Comparison of ENCODE assay signal across 14 mouse cellular contexts in the genomic region with DNA sequence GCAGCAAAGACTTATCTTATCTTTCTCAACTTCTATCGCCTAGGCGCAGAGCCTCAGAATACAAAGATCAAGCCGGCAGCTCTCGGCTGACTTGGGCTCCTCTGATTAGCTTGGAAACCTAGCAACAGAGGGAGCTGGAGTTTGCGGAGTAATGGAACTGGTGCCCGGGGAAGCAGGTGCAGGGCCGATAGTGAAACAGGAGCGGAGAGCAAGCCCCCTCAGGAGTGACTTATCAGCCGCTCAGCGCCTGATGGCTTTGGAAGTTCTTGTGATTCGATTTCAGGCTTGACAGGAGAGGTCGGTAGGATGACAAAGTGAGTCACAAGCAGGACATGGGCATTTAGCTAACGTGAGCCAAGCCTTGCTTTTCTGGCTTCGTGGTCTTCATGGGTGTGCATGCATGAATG. TPM values are rescaled to one million over a fixed set of nuclear protein-coding genes. Genes with fewer than 3 reads are reported as not detected.
A peak's percentile ranks its signal among the peaks of the same experiment; 100 is the strongest.
DNase-seq lines count a peak whose midpoint lies in the region; ATAC-seq lines count a peak whose summit lies in the region.
"Had no signal": no experiment of that assay in that cellular context is flagged by ENCODE, and none has a peak within 500 bp of the region (broad histone marks: within the 10 kb centered on the region; RNA-seq: fewer than 3 reads in every experiment).

No protein-coding gene starts in this region.

- peak overlapping the region; percentile 22 for H3K4me2 ChIP-seq in heart, embryonic 14.5 days (ENCODE audit: low read length)
- H3K4me2 ChIP-seq: embryonic facial prominence, embryonic 15.5 days; lung, embryonic 15.5 days had no signal

- no peak for ATAC-seq in heart, embryonic 14.5 days (ENCODE audit: insufficient number of reproducible peaks, insufficient read depth, low FRiP score, low read depth)
- ATAC-seq in megakaryocyte, adult 5-6 weeks (ENCODE audit: poor library complexity, severe bottlenecking) = peak; percentile 31
- ATAC-seq: activated CD4-positive, CD25-positive, alpha-beta regulatory T cell, adult 4 months had no signal

- intact Hi-C loops in heart, postnatal 14 days (cut with DNase I) = no loop called here
- intact Hi-C loops in left cerebral cortex, postnatal 4 days (cut with DNase I) = no loop called here

- no peak overlapping the region for H3K9ac ChIP-seq in heart, embryonic 14.5 days (ENCODE audit: low read length)
- H3K9ac ChIP-seq: embryonic facial prominence, embryonic 15.5 days; lung, embryonic 15.5 days had no signal

- no peak overlapping the region for H3K4me3 ChIP-seq in heart, embryonic 14.5 days (ENCODE audit: control insufficient read depth in 1 of 2, insufficient read depth in 1 of 2, low read depth in 1 of 2, low read length in 2 of 2)
- H3K4me3 ChIP-seq: embryonic facial prominence, embryonic 15.5 days; lung, embryonic 15.5 days had no signal

- no peaks in the 10 kb centered on the region for H3K36me3 ChIP-seq in heart, embryonic 14.5 days (ENCODE audit: control insufficient read depth, insufficient read depth, low read length)
- H3K36me3 ChIP-seq: embryonic facial prominence, embryonic 15.5 days; lung, embryonic 15.5 days had no signal

- WGBS in heart, embryonic 14.5 days = 20% methylated on average over 14 of the region's 14 CpGs

- peaks cover 32 to 34% of the 10 kb centered on the region in 2 experiments for H3K4me1 ChIP-seq in heart, embryonic 14.5 days (ENCODE audit: control insufficient read depth in 2 of 2, insufficient read depth in 2 of 2, low read length in 2 of 2)

- 0 out of 2 replicates have a peak, but pooled peaks cover 3% of the 10 kb centered on the region for H3K27me3 ChIP-seq in heart, embryonic 14.5 days (ENCODE audit: control insufficient read depth, insufficient read depth, low read length)
- H3K27me3 ChIP-seq: embryonic facial prominence, embryonic 15.5 days; lung, embryonic 15.5 days had no signal

- H3K27ac ChIP-seq in heart, embryonic 14.5 days (replicated peaks in 1 of 2; ENCODE audit: control insufficient read depth in 1 of 2, insufficient read depth in 1 of 2, low read depth in 2 of 2, low read length in 2 of 2) = no peak overlapping the region
- H3K27ac ChIP-seq: embryonic facial prominence, embryonic 15.5 days; lung, embryonic 15.5 days had no signal

- no peak for DNase-seq in heart, postnatal 14 days
- DNase-seq in MEL-GATA-1-ER (ENCODE audit: extremely low read depth, low read depth) = peak; percentile 92
- peak; percentile 69 for DNase-seq in c-Kit-positive CD71-positive TER-119-positive erythroid progenitor cells, embryonic 14.5 days (ENCODE audit: low spot score)
- DNase-seq in kidney, adult 9 months = no peak
- DNase-seq in left cerebral cortex, postnatal 4 days = no peak
- DNase-seq: cerebellum, adult 11-12 months; gastrocnemius, postnatal 14 days; right cerebral cortex, postnatal 14 days; thymus, adult 18-20 months had no signal

- no peaks in the 10 kb centered on the region for H3K9me3 ChIP-seq in heart, embryonic 14.5 days (ENCODE audit: control insufficient read depth, low read length)
- H3K9me3 ChIP-seq: embryonic facial prominence, embryonic 15.5 days; lung, embryonic 15.5 days had no signal

RNA-seq across cellular contexts. Expression of gene Cdc42ep4, which starts 47.4 kb away (rescaled TPM):
- polyA plus RNA-seq in heart, embryonic 14.5 days (2014; fragmentation: Nextera tagmentation; extraction: Ambion mirVana) = 13.3 and 16.8 TPM in 2 replicates
- total RNA-seq in heart, postnatal 14 days (2021) = 10 to 100 TPM; 30.9 to 33.4 TPM
- total RNA-seq in megakaryocyte, adult 5-6 weeks (2015) = 14.0 and 20.1 TPM in 2 replicates
- total RNA-seq in megakaryocyte, adult 5-6 weeks (2017) = 26.9 and 27.8 TPM in 2 replicates
- 10 to 100 TPM; 53.1 to 53.4 TPM for total RNA-seq in left cerebral cortex, postnatal 4 days (2021)

Comparison
In these comparisons a context has a peak if more than half of its experiments do, and no peak if none do; other contexts are left out.
1. DNase-seq: peak in MEL-GATA-1-ER (single experiment) and c-Kit-positive CD71-positive TER-119-positive erythroid progenitor cells, embryonic 14.5 days (single experiment); none in heart, postnatal 14 days (0 of 2), kidney, adult 9 months (single experiment) and left cerebral cortex, postnatal 4 days (single experiment).